Comparison of ENCODE assay signal across 9 mouse cellular contexts in the genomic region with DNA sequence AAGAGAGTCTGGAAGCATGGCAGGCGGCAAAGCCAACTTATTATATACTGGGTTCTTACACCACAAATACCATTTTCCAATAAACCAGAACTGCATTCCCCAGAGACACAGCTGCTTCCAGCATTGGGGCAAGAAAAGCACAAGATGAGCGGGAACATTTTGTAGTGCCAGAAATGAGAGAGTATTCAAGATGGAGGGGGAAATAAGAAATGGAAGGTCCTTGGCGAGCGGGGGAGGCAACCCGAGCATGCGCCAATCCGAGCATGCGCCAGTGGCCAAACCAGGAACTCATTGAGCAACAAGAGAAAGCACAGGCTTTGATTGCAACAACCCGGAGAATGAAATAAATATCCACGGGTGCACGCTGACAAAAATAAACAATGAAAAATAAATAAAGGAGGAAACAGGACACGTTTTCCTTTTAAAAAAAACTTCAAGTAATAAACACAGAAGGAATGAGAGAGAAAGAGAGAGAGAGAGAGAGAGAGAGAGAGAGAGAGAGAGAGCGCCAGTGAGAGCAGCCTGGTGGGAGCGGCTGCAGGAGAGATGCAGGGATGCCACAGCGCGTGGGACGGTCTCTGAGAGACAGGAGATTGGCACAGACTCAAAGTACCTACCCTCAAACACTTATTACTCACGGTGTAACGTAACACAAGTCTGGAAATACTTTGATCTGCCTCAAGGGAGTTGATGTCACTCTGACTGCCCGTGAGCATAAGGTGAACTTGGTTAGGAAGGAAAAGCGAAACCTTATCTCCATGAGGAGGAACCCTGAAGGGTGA. TPM values are rescaled to one million over a fixed set of nuclear protein-coding genes. Genes with fewer than 3 reads are reported as not detected.
DNase-seq lines count a peak whose midpoint lies in the region; ATAC-seq and TF ChIP-seq lines count a peak whose summit lies in the region.
"Had no signal": no experiment of that assay in that cellular context is flagged by ENCODE, and none has a peak within 500 bp of the region (broad histone marks: within the 10 kb centered on the region; RNA-seq: fewer than 3 reads in every experiment).

No protein-coding gene starts in this region.

- no peak for ATAC-seq in lung, embryonic 14.5 days (ENCODE audit: insufficient read depth)
- ATAC-seq in midbrain, embryonic 13.5 days, result no peak

- no peak overlapping the region for H3K27ac ChIP-seq in lung, embryonic 14.5 days (ENCODE audit: low read depth)
- H3K27ac ChIP-seq in midbrain, embryonic 13.5 days, result no peak overlapping the region

- peak overlapping the region; percentile 20; the same call in 1 of the 2 replicates for H3K4me2 ChIP-seq in lung, embryonic 14.5 days
- no peak overlapping the region for H3K4me2 ChIP-seq in midbrain, embryonic 13.5 days (replicated peaks)

- 50% methylated on average over 21 of the region's 21 CpGs for WGBS in lung, embryonic 14.5 days
- 90% methylated on average over 21 of the region's 21 CpGs for WGBS in midbrain, embryonic 13.5 days

- H3K4me3 ChIP-seq in lung, embryonic 14.5 days (ENCODE audit: low read depth, low read length), result no peak overlapping the region
- no peak overlapping the region for H3K4me3 ChIP-seq in midbrain, embryonic 13.5 days (replicated peaks)
- H3K4me3 ChIP-seq: myocyte had no signal

- peaks cover 14% of the 10 kb centered on the region for H3K4me1 ChIP-seq in lung, embryonic 14.5 days (ENCODE audit: insufficient read depth)
- peaks cover 13% of the 10 kb centered on the region for H3K4me1 ChIP-seq in midbrain, embryonic 13.5 days (replicated peaks)

- no peaks in the 10 kb centered on the region for H3K9me3 ChIP-seq in lung, embryonic 14.5 days (ENCODE audit: low read depth, low read length)
- no peaks in the 10 kb centered on the region for H3K9me3 ChIP-seq in midbrain, embryonic 13.5 days

- no peak overlapping the region for H3K9ac ChIP-seq in lung, embryonic 14.5 days
- no peak overlapping the region for H3K9ac ChIP-seq in midbrain, embryonic 13.5 days (replicated peaks)

- H3K27me3 ChIP-seq in lung, embryonic 14.5 days (ENCODE audit: insufficient read depth, low read length), result no peaks in the 10 kb centered on the region
- no peaks in the 10 kb centered on the region for H3K27me3 ChIP-seq in midbrain, embryonic 13.5 days

- TF ChIP-seq CTCF in lung, embryonic 14.5 days (IDR thresholded peaks at IDR 0.05; ENCODE audit: low read depth), result no peak

- DNase-seq in adrenal gland, adult 2 months, result peak; percentile 41
- DNase-seq in adrenal gland, postnatal 4 days (ENCODE audit: low spot score in 2 of 2), result no peak
- peak; percentile 11 for DNase-seq in urinary bladder, postnatal 25 days (ENCODE audit: low spot score)
- no peak for DNase-seq in urinary bladder, postnatal 10 days (ENCODE audit: low spot score)
- DNase-seq in lung, embryonic 14.5 days, result peak; percentile 67
- no peak for DNase-seq in neural tube, embryonic 10.5 days (ENCODE audit: extremely low spot score, low spot score)
- DNase-seq in thymus, postnatal 14 days, result no peak

- H3K36me3 ChIP-seq in lung, embryonic 14.5 days (ENCODE audit: insufficient read depth), result no peaks in the 10 kb centered on the region
- no peaks in the 10 kb centered on the region for H3K36me3 ChIP-seq in midbrain, embryonic 13.5 days

RNA-seq across cellular contexts. Expression of gene S1pr3, which starts 34.2 kb away (rescaled TPM):
- total RNA-seq in adrenal gland, adult 2 months (2021), result 10 to 100 TPM; 13.3 to 24.5 TPM
- polyA plus RNA-seq in adrenal gland, adult 2 months (2012; rRNA removed), result 6.3 and 6.6 TPM in 2 replicates
- total RNA-seq in adrenal gland, postnatal 4 days (2021), result 10 to 100 TPM; 23.6 to 26.5 TPM
- polyA plus RNA-seq in lung, embryonic 14.5 days (2014; fragmentation: Nextera tagmentation; extraction: Ambion mirVana), result 128 and 132 TPM in 2 replicates
- polyA plus RNA-seq in midbrain, embryonic 13.5 days (2015; fragmentation: Nextera tagmentation; extraction: Ambion mirVana), result 10.2 and 10.4 TPM in 2 replicates

Comparison
In these comparisons a context has a peak if more than half of its experiments do, and no peak if none do; other contexts are left out.
1. DNase-seq: peak in adrenal gland, adult 2 months (single experiment), urinary bladder, postnatal 25 days (single experiment) and lung, embryonic 14.5 days (single experiment); none in adrenal gland, postnatal 4 days (0 of 2), urinary bladder, postnatal 10 days (single experiment), neural tube, embryonic 10.5 days (single experiment) and thymus, postnatal 14 days (single experiment).
2. RNA of gene S1pr3, which starts 34.2 kb away (polyA plus RNA-seq): 128 to 132 TPM in lung, embryonic 14.5 days; 10.2 to 10.4 TPM in midbrain, embryonic 13.5 days and 6.3 to 6.6 TPM in adrenal gland, adult 2 months; every median in the first group is over 10 times any median in the second.